ENCODE assay signal across 23 mouse cellular contexts in the genomic region with DNA sequence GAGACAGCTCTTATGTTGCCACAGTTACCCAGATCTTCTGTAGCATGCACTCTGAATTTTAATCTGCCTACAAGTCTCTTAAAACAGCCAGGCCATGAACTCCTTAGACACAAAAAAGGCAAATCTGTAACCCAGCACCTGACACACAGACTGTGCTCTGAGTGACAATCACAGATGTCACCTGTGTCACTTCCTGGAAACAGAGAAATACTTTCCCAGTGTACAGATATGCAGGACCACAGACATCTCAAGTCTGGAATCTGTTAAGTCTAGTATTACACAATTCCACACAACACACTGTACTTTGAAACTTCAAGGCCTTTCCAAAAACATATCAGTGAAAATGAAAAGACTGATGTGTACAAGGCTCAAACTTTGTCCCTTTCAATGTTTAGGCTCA. TPM values are rescaled to one million over a fixed set of nuclear protein-coding genes. Genes with fewer than 3 reads are reported as not detected.
DNase-seq lines count a peak whose midpoint lies in the region; ATAC-seq and TF ChIP-seq lines count a peak whose summit lies in the region.
"Had no signal": no experiment of that assay in that cellular context is flagged by ENCODE, and none has a peak within 500 bp of the region (broad histone marks: within the 10 kb centered on the region; RNA-seq: fewer than 3 reads in every experiment).

No protein-coding gene starts in this region.

- no peak for TF ChIP-seq POLR2A in limb, embryonic 14.5 days (IDR thresholded peaks at IDR 0.05; ENCODE audit: borderline replicate concordance, extremely low read depth, insufficient read depth, insufficient read length)

- ATAC-seq in limb, embryonic 13.5 days (ENCODE audit: low FRiP score, low read depth) = peak; percentile 66
- ATAC-seq in lung, embryonic 16.5 days (ENCODE audit: low read depth) = 0 out of 2 replicates have a peak, but pooled peaks have one; percentile 7
- peak; percentile 60 for ATAC-seq in limb, embryonic 14.5 days (ENCODE audit: low FRiP score, low read depth)
- ATAC-seq: activated CD4-positive, CD25-positive, alpha-beta regulatory T cell, adult 4 months; forebrain, embryonic 15.5 days; inflammation-experienced regulatory T-cells, adult 6 months; Patski had no signal

- 0 out of 2 replicates have a peak overlapping the region, but pooled peaks have one; percentile 15 for H3K27ac ChIP-seq in limb, embryonic 13.5 days
- no peak overlapping the region for H3K27ac ChIP-seq in limb, embryonic 10.5 days
- H3K27ac ChIP-seq in lung, embryonic 16.5 days (ENCODE audit: low read length) = no peak overlapping the region
- no peak overlapping the region for H3K27ac ChIP-seq in limb, embryonic 14.5 days (replicated peaks; ENCODE audit: low read depth, low read length)
- H3K27ac ChIP-seq: embryonic facial prominence, embryonic 15.5 days; forebrain, embryonic 15.5 days; heart, adult 2 months; heart, embryonic 13.5 days; hindbrain, embryonic 14.5 days had no signal

- peak; percentile 49 for DNase-seq in heart, adult 11 months
- no peak for DNase-seq in heart, adult 8-10 months (ENCODE audit: low spot score)
- DNase-seq in limb, embryonic 10.5 days (ENCODE audit: low spot score) = no peak
- DNase-seq in lung, adult 18-20 months = no peak
- no peak for DNase-seq in limb, embryonic 14.5 days (ENCODE audit: low spot score)
- DNase-seq in kidney, adult 18-20 months = no peak
- DNase-seq: adrenal gland, postnatal 14 days; cerebellum, adult 18-20 months; cerebellum, adult 9-11 months; cerebellum, postnatal 36 days; gastrocnemius, postnatal 36 days; heart, adult 2 months; heart, postnatal 4 days had no signal

- H3K9ac ChIP-seq in limb, embryonic 13.5 days = no peak overlapping the region
- no peak overlapping the region for H3K9ac ChIP-seq in lung, embryonic 16.5 days (ENCODE audit: low read length)
- no peak overlapping the region for H3K9ac ChIP-seq in limb, embryonic 14.5 days (ENCODE audit: low read depth, low read length, severe bottlenecking)
- H3K9ac ChIP-seq: embryonic facial prominence, embryonic 15.5 days; forebrain, embryonic 15.5 days; heart, embryonic 13.5 days; hindbrain, embryonic 14.5 days had no signal

- no peak overlapping the region for H3K4me3 ChIP-seq in limb, embryonic 13.5 days
- no peak overlapping the region for H3K4me3 ChIP-seq in limb, embryonic 10.5 days
- H3K4me3 ChIP-seq in lung, embryonic 16.5 days (ENCODE audit: low read length) = no peak overlapping the region
- no peak overlapping the region for H3K4me3 ChIP-seq in limb, embryonic 14.5 days (replicated peaks; ENCODE audit: low read length)
- H3K4me3 ChIP-seq: embryonic facial prominence, embryonic 15.5 days; forebrain, embryonic 15.5 days; heart, adult 2 months; heart, embryonic 13.5 days had no signal

- H3K9me3 ChIP-seq in limb, embryonic 13.5 days = no peaks in the 10 kb centered on the region
- no peaks in the 10 kb centered on the region for H3K9me3 ChIP-seq in limb, embryonic 10.5 days (replicated peaks)
- H3K9me3 ChIP-seq in lung, embryonic 16.5 days (ENCODE audit: control insufficient read depth, low read length) = no peaks in the 10 kb centered on the region
- H3K9me3 ChIP-seq in limb, embryonic 14.5 days (ENCODE audit: control insufficient read depth, low read length) = no peaks in the 10 kb centered on the region
- H3K9me3 ChIP-seq: embryonic facial prominence, embryonic 15.5 days; forebrain, embryonic 15.5 days; heart, embryonic 13.5 days had no signal

- H3K4me1 ChIP-seq in limb, embryonic 13.5 days = no peaks in the 10 kb centered on the region
- H3K4me1 ChIP-seq in limb, embryonic 10.5 days = no peaks in the 10 kb centered on the region
- no peaks in the 10 kb centered on the region for H3K4me1 ChIP-seq in lung, embryonic 16.5 days (replicated peaks; ENCODE audit: control insufficient read depth, insufficient read depth, low read length)
- H3K4me1 ChIP-seq in limb, embryonic 14.5 days (ENCODE audit: control insufficient read depth, insufficient read depth, low read length) = no peaks in the 10 kb centered on the region
- H3K4me1 ChIP-seq: embryonic facial prominence, embryonic 15.5 days; forebrain, embryonic 15.5 days had no signal

- no peaks in the 10 kb centered on the region for H3K27me3 ChIP-seq in limb, embryonic 13.5 days
- no peaks in the 10 kb centered on the region for H3K27me3 ChIP-seq in limb, embryonic 10.5 days (ENCODE audit: low read depth, poor library complexity, severe bottlenecking)
- no peaks in the 10 kb centered on the region for H3K27me3 ChIP-seq in lung, embryonic 16.5 days (ENCODE audit: control insufficient read depth, insufficient read depth, low read depth, low read length)
- H3K27me3 ChIP-seq in limb, embryonic 14.5 days (ENCODE audit: control insufficient read depth, insufficient read depth, low read length) = no peaks in the 10 kb centered on the region
- H3K27me3 ChIP-seq: CH12.LX; embryonic facial prominence, embryonic 15.5 days; forebrain, embryonic 15.5 days; heart, embryonic 13.5 days; Patski had no signal

- H3K4me2 ChIP-seq in limb, embryonic 13.5 days (replicated peaks) = no peak overlapping the region
- H3K4me2 ChIP-seq in lung, embryonic 16.5 days (ENCODE audit: low read depth, low read length) = no peak overlapping the region
- H3K4me2 ChIP-seq in limb, embryonic 14.5 days (replicated peaks; ENCODE audit: low read depth, low read length, severe bottlenecking) = no peak overlapping the region
- H3K4me2 ChIP-seq: embryonic facial prominence, embryonic 15.5 days; forebrain, embryonic 15.5 days; heart, embryonic 13.5 days; hindbrain, embryonic 14.5 days had no signal

- peaks cover 24% of the 10 kb centered on the region for H3K36me3 ChIP-seq in limb, embryonic 13.5 days
- peaks cover 19% of the 10 kb centered on the region for H3K36me3 ChIP-seq in limb, embryonic 10.5 days
- peaks cover 5% of the 10 kb centered on the region; the same call in 1 of the 2 replicates for H3K36me3 ChIP-seq in lung, embryonic 16.5 days (ENCODE audit: control insufficient read depth, insufficient read depth, low read length)
- H3K36me3 ChIP-seq in limb, embryonic 14.5 days (ENCODE audit: control insufficient read depth, insufficient read depth, low read length) = peaks cover 19% of the 10 kb centered on the region

RNA-seq across cellular contexts. Expression of gene Cdkl4, which starts 47.4 kb away (rescaled TPM):
- total RNA-seq in heart, adult 8-10 months (2022) = under 1 TPM in 3 of 4 experiments, not detected in 1; 0.11 to 0.26 (median 0.25) TPM
- polyA plus RNA-seq in limb, embryonic 13.5 days (2015; fragmentation: Nextera tagmentation; extraction: Ambion mirVana) = 0.63 and 0.73 TPM in 2 replicates
- 0.14 and 0.51 TPM in 2 replicates for polyA plus RNA-seq in limb, embryonic 10.5 days (2016; fragmentation: Nextera tagmentation; extraction: Ambion mirVana)
- polyA plus RNA-seq in lung, embryonic 16.5 days (2015; fragmentation: Nextera tagmentation; extraction: Ambion mirVana) = 2.2 and 2.3 TPM in 2 replicates
- polyA plus RNA-seq in limb, embryonic 14.5 days (2012; rRNA removed) = 0.24 and 0.26 TPM in 2 replicates
- 0.06 and 0.19 TPM in 2 replicates for polyA plus RNA-seq in limb, embryonic 14.5 days (2014; fragmentation: Nextera tagmentation; extraction: Ambion mirVana)
- total RNA-seq: gastrocnemius, postnatal 36 days had no signal
- polyA plus RNA-seq: heart, embryonic 13.5 days had no signal

Comparison
In these comparisons a context has a peak if more than half of its experiments do, and no peak if none do; other contexts are left out.
1. ATAC-seq: peak in every context shown above with its lines; median percentile 66 in limb, embryonic 13.5 days; 60 in limb, embryonic 14.5 days; 7 in lung, embryonic 16.5 days.